Mouse (Mus musculus): Measurements from ENCODE around the gene Atp2a2.
"Not testable (repeated sequence)": the region's sequence is repeated elsewhere in the genome, so short reads cannot be mapped to it uniquely, and the experiment has no call there.

Atp2a2 gene

GRCm38 (mm10) chr5:122452194-122452593 is 49.8 kb downstream of the Atp2a2 start:
- DNase-seq (ENCODE audit: low spot score in 2 of 2) = no peak

- no peak for DNase-seq (ENCODE audit: low spot score in 2 of 2)
Measured at GRCm38 (mm10) chr5:122451324-122451723, 50.7 kb downstream of the Atp2a2 start.

DNA sequence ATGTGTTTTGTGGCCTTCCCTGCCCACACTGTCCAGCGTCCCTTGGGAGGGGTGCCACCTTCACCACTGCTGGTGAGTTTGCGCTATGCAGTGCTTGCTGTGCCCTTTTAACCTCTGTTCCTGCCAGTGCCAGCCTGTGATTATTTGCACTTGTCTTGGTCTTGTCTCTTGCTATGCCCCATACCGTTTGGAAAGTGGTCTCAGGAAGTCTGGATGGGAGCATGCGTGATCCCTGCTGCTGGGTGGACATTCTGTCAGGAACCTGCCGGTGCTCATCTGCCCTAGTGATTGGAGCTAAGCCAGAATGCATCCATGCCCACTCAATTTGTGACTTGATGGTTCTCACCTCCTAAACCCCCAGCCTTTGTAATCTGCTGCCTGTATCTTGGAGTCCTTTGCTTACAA is 51.1 kb downstream of the Atp2a2 start:
- no peak for DNase-seq (ENCODE audit: low spot score in 2 of 2)

GRCm38 (mm10) chr5:122449946-122450345 is 52.1 kb downstream of the Atp2a2 start:
- DNase-seq (ENCODE audit: low spot score in 2 of 2) = no peak

- DNase-seq (ENCODE audit: low spot score in 2 of 2) = no peak
Measured at GRCm38 (mm10) chr5:122448869-122449268, 53.2 kb downstream of the Atp2a2 start.

GRCm38 (mm10) chr5:122447857-122448256 is 54.2 kb downstream of the Atp2a2 start:
- DNase-seq (ENCODE audit: low spot score in 2 of 2) = no peak

GRCm38 (mm10) chr5:122445051-122445610 is 56.9 kb downstream of the Atp2a2 start:
- DNase-seq (ENCODE audit: low spot score in 2 of 2) = no peak

DNA sequence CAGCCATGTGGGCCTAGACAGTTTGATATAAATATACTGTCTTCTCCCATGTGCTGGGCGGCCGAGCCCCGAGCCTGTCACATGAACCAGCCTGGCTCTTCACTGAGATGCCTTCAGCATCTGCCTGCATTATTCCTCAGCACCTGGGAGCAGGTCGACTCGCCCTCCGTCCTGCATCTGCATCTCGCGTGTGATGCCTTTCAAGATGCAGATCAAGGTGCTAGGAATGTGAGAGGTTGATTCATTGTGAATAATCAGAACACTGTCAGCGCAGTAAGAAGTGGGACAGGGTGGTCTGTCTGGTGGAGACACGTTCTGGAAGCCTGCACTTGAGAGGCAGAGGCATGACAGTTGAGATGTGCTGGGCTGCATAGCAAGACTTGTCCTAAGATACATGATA is 57.5 kb downstream of the Atp2a2 start:
- no peak for DNase-seq (ENCODE audit: low spot score in 2 of 2)

DNA sequence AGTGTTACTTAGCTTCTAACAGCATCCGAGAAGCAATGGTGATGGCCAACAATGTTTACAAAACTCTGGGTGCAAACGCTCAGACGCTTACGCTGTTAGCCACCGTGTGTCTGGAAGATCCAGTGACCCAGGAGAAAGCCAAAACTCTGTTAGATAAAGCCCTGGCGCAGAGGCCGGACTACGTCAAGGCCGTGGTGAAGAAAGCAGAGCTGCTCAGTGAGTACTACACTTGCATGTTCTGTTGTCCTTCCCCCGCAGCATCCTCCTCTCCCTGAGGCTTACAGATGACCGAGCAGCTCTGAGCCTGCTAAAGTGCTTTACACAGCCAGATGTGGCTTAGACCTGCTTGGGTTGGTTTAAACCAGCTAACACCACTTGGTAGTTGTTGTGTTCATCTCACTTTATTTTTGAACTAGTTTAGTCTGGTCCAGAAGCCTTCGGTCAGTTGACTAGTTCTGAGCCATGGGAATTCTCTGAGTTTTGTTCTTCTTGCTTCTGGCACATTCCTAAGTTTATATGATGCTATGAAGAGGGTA is 61.9 kb downstream of the Atp2a2 start:
- no peak for DNase-seq (ENCODE audit: low spot score in 2 of 2)

DNA sequence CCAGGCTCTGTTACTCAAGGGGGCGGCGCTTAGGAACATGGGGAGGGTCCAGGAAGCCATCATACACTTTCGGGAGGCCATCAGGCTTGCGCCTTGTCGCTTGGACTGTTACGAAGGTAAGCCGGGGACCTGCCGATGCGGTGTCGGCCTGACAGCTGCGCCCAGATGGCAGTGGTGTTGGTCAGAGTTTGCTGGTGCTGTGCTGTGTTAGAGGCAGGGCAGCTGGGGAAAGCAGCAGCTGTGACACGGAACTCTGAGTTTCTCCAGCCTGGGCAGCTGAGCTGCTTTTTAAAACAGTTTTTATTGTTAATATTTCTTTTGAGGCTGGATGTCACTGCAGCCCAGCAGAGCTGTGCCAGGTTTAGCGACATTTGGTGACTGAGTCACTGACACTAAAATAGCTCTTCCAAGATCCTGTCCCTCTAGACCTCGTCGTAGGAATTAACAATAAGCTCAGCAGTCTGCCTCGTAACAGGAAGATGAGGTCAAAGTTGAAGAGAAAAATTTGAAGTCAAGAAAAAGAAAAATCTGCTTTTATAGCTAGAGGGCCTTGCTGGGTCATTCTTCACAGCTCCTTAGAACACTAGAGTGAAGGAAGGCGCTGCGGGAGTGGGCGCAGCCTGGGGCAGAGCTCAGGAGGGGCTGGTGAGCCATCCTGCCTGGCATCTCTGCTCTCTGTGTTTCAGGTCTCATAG is 62.5 kb downstream of the Atp2a2 start:
- no peak for DNase-seq (ENCODE audit: low spot score in 2 of 2)

- no peak for DNase-seq (ENCODE audit: low spot score in 2 of 2)
Measured at GRCm38 (mm10) chr5:122434541-122434940, 67.5 kb downstream of the Atp2a2 start.

DNA sequence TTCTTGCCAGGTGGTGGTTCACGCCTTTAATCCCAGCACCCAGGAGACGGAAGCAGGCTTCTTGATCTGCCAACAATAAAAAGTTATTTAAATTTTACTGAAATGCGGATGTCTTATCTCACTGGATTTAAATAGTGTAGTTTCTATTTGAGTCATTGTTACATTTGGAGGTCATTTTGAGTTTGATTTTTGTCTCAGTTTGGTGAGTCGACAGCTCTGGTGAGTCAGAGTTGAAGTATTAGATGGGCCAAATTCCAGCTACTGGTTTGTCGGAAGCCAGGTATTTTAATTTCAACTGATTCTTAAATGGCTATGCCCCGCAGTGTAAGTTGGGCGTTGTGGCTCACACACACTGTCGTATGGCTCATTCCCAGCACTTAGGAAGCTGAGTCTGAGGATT is 70.8 kb downstream of the Atp2a2 start:
- DNase-seq (ENCODE audit: low spot score in 2 of 2) = no peak

DNA sequence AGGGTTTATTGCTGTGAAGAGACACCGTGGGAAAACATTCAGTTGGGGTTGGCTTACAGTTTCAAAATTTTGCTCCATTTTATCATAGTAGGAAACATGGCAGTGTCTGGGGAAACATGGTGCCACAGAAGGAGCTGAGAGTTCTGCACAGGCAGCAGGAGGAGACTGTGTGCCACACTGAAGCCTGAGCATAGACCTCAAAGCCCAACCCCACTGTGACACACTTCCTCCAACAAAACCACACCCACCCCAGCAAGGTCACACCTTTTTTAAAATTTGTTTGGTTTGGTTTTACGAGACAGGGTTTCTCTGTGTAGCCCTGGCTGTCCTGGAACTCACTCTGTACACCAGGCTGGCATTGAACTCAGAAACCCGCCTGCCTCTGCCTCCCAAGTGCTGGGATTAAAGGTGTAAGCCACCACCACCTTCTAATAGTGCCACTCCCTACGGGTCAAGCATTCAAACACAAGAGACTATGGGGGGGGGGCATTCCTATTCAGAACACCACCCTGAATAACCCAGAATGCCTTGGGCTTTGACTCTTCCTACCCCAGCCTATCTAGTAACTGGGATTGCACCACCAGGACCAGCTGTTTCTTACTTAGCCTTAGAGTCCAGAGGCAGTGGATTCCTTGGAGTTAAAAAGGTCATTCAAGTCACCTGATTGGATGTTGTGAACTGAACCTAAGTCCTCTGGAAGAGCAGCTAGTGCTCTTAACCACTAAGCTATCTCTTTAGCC is 71.8 kb downstream of the Atp2a2 start:
- DNase-seq (ENCODE audit: low spot score in 2 of 2) = no peak

GRCm38 (mm10) chr5:122425550-122425949 is 76.5 kb downstream of the Atp2a2 start:
- DNase-seq (ENCODE audit: low spot score in 2 of 2) = no peak

DNA sequence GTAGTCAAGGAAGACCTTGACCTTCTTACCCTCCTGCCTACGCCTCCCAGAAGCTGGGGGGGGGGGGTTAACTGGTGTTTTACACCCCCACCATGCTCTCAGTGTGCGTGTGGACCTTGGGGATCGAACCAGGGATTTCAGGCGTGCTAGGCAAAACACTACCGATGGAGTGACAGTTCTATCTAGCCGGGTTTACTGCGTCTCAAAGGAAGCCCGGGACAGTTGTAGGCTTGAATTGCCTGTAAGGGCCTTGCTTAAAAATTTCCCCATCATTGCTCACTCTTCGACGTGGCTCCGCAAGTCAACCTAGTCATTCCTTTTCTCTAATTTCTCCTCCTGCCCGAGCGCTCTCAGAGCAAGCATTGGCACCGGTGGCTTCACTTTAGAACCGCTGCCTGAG is 78.9 kb downstream of the Atp2a2 start:
- no peak for DNase-seq (ENCODE audit: low spot score in 2 of 2)

- DNase-seq (ENCODE audit: low spot score in 2 of 2) = peak; percentile 78 to 83
Measured at GRCm38 (mm10) chr5:122422071-122422964, 79.7 kb downstream of the Atp2a2 start.

DNA sequence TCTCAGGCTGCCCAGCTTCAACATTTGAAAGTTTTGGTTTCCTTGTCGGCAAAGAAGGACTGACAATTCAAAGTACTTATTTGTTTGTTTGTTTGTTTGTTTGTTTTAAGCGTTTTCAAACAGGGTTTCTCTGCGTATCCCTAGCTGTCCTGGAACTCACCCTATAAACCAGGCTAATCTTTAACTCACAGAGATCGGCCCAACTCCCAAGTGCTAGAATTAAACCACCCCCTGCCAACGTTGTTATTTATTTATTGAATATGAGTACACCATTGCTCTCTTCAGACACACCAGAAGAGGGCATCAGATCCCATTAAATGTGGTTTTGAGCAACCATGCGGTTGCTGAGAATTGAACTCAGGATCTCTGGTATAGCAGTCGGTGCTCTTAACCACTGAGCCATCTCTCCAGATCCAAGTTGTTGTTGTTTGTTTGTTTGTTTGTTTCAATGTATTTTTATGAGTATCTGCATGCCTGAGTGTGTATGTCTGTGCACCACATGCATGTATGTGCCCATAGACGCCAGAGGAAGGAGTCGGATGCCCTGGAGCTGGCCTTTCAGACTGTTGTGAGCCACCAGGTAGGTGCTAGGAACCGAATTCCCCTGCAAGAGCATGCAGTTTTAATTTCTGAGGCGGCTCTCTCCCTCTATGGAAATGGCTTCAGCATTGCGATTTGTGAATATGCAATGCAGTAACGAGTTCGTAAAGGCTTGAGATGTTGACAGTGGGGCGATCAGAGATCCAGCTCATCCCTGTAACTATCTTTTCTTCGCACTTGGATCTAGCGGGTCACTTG is 80.6 kb downstream of the Atp2a2 start, which contains the start of gene Anapc7:
TSS of gene Anapc7 (plus strand) at position 423 of the 798 bp plus-strand sequence.
- no peak for DNase-seq (ENCODE audit: low spot score in 2 of 2)

- not testable (repeated sequence) for DNase-seq (ENCODE audit: low spot score in 2 of 2)
Measured at GRCm38 (mm10) chr5:122420676-122421075, 81.3 kb downstream of the Atp2a2 start.

- DNase-seq (ENCODE audit: low spot score in 2 of 2) = no peak
Measured at GRCm38 (mm10) chr5:122415465-122415864, 86.6 kb downstream of the Atp2a2 start.

GRCm38 (mm10) chr5:122414351-122414750 is 87.7 kb downstream of the Atp2a2 start:
- no peak for DNase-seq (ENCODE audit: low spot score in 2 of 2)

DNA sequence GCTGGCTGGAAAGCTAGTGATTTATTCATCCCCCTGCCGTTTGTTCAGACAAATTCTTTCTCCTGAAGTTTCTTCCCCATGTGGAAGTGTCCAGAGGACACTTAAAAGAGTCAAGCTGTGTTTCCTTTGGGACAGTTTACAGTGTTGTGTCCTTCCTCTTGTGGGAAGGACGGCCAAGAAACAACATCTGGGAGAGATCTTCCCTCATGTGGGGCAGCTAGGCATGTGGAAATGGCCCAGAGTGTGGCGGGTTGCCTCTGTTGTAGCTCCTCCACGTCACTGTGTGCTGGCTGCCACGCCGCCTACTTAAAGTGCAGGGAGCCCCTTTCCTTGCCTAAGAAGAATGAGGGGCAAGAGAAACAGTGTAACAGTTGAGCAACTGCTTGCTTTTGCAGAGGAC is 89.2 kb downstream of the Atp2a2 start:
- no peak for DNase-seq (ENCODE audit: low spot score in 2 of 2)

Measured in spleen, postnatal 36 days (tissue).